Mouse (Mus musculus) hindbrain, postnatal 0 days (tissue): ENCODE measurements at regions not wholly inside any gene's neighbourhood (a gene's known extent, or its start where the extent isn't known, plus 50 kb on each side); places are given as distances from the start of the nearest gene placed in this dataset.

ENCODE experiments used
- ATAC-seq: fragments of 200-750 bp; cut with Nextera tagmentation; 2 replicates; pipeline ENCODE4 v1.8.0; 2017; ENCODE audit warnings: mild to moderate bottlenecking, moderate TSS enrichment, moderate library complexity
- DNase-seq: peaks from one replicate; pipeline ENCODE4 v3.0.0-alpha.2; 2015; ENCODE audit warnings: low spot score
- H3K27ac ChIP-seq: fragments of 300-500 bp; sonication (generic); 2 replicates; pipeline ENCODE4 v1.5.1; 2014; ENCODE audit warnings: mild to moderate bottlenecking
- H3K27me3 ChIP-seq: fragments of 300-500 bp; sonication (generic); 2 replicates; pipeline ENCODE4 v1.6.1; 2014; ENCODE audit warnings: low read length, mixed read lengths; ENCODE audit not compliant: insufficient read depth
- H3K36me3 ChIP-seq: fragments of 300-500 bp; sonication (generic); 2 replicates; pipeline ENCODE4 v1.6.1; 2014; ENCODE audit warnings: low read length, mixed read lengths; ENCODE audit not compliant: insufficient read depth
- H3K4me1 ChIP-seq: fragments of 300-500 bp; sonication (generic); 2 replicates; pipeline ENCODE4 v1.6.1; 2014; ENCODE audit warnings: antibody characterized with exemption, low read length, mixed read lengths; ENCODE audit not compliant: insufficient read depth
- H3K4me2 ChIP-seq: fragments of 300-500 bp; sonication (generic); 2 replicates; pipeline ENCODE4 v1.6.1; 2014; ENCODE audit warnings: low read depth, mild to moderate bottlenecking, low read length, moderate library complexity, mixed read lengths
- H3K4me3 ChIP-seq: fragments of 300-500 bp; sonication (generic); 2 replicates; pipeline ENCODE4 v1.5.1; 2014; ENCODE audit warnings: low read length
- H3K9ac ChIP-seq: fragments of 300-500 bp; sonication (generic); replicated peaks from 2 replicates; pipeline ENCODE4 v1.6.1; 2014; ENCODE audit warnings: mild to moderate bottlenecking, low read length, moderate library complexity, mixed read lengths
- H3K9me3 ChIP-seq: fragments of 300-500 bp; sonication (generic); 2 replicates; pipeline ENCODE4 v1.6.1; 2016; ENCODE audit warnings: low read length, mixed read lengths
- CTCF ChIP-seq: IDR thresholded peaks from 2 replicates; pipeline ENCODE4 v1.5.1; 2016; ENCODE audit warnings: antibody characterized with exemption, control low read depth, low read depth
- WGBS: fragments of 180-500 bp; shearing (Covaris S2); extraction: QIAGEN DNeasy Blood & Tissue Kit; methylation state at CpG from one replicate; pipeline ENCODE4 v1.1.7; 2014; 5-methylcytosine and 5-hydroxymethylcytosine counted together

DNA sequence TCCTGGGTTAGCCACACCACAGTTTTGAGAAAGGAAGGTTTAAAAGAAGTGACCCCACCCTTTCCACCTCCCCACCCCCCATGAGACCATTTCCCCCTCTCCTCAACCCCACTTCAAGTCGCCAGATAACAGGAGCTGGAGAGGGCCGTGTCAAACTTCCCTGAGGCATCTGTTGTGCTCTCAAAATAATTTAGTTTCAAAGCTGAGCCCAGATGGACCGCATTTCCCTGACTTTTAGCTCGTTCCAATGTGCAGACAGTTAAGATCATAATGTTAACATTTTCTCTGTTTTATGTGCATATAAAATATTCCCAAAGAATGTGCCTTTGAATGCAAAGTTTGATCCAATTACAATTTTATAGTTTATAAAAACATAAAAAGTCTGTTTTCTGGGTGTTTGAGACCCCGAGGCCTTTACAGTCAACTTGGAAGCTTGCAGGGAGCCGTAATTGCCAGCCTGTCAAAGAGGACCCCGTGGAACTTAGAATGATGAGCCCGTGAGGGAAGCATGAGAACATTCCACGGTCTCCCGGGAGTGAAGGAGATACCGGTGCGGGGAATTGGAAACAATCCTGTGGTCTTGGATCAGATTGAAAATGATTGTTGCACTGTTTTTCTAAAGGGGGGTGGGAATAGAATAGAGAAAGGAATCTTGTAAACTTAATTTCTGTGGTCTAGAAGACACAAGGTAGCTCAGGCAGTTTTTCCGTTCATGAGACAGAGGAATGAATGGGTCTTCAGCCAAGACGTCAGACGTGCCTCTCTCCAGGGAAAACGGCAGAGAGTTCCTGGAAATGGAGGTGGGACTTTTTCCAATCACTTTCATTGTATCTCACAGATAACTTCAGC is 903.3 kb downstream of the Mrps31 start:
- TF ChIP-seq CTCF = no peak
- ATAC-seq (no peak), DNase-seq (no peak)

DNA sequence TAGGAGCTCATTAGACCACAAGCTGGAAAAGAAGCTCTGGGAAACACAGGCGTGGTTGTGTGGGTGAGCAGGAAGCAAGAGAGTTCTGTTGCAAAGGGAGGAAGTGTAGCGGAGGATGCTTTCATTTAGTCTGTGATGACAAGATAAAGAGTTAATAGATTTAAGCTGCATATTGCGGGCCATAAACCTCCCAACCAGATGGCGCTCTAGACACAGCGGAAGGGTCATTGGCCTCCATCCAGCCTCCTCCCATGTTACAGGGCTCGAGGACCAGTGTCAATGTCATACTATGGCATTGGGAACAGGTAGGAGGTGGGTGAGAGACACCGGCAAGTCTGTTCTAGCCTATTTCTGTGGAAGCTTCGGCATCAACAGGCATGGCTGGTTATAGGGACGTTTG is 908.4 kb downstream of the Mrps31 start:
- H3K36me3 ChIP-seq = no peaks in the 10 kb centered on the region
- peak; percentile 61 for TF ChIP-seq CTCF

More for the DNA sequence above, 903.3 kb downstream of the Mrps31 start:
- H3K27me3 ChIP-seq = no peaks in the 10 kb centered on the region
- no peak overlapping the region for H3K4me2 ChIP-seq
- no peak overlapping the region for H3K27ac ChIP-seq
- H3K36me3 ChIP-seq = no peaks in the 10 kb centered on the region
- no peaks in the 10 kb centered on the region for H3K4me1 ChIP-seq
- H3K9ac ChIP-seq = no peak overlapping the region
- no peak overlapping the region for H3K4me3 ChIP-seq
- 69% methylated on average over 16 of the region's 16 CpGs for WGBS
- H3K9me3 ChIP-seq = 0 out of 2 replicates have a peak, but pooled peaks cover 4% of the 10 kb centered on the region

DNA sequence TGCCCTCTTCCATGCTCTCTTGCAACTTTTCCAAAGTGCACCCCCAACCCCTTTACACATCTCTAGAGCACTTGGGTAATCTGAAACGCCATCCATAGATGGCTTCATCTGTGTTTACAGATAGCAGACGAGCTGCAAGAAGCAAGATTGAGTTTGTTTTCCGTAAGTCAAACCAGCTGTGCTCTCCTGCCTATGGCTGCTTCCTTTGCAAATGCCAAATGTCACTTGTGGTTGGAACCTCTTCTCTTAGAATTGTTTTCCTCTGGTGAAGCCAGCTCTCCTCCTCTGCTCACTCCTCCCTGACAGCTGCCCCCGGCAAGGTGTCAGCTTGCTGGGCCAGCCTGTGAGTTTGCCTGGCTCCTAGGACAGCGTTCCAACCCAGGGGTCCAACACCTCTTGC is 910.0 kb downstream of the Mrps31 start:
- no peak for DNase-seq
- H3K4me1 ChIP-seq = no peaks in the 10 kb centered on the region
- no peak overlapping the region for H3K4me2 ChIP-seq
- H3K9me3 ChIP-seq = no peaks in the 10 kb centered on the region
- TF ChIP-seq CTCF = no peak
- 72% methylated on average over 5 of the region's 5 CpGs for WGBS
- no peak overlapping the region for H3K27ac ChIP-seq
- ATAC-seq = no peak
- H3K9ac ChIP-seq = no peak overlapping the region
- no peaks in the 10 kb centered on the region for H3K27me3 ChIP-seq
- H3K36me3 ChIP-seq = no peaks in the 10 kb centered on the region
- H3K4me3 ChIP-seq = no peak overlapping the region

More for the DNA sequence above, 908.4 kb downstream of the Mrps31 start:
- DNase-seq (peak; percentile 59), ATAC-seq (no peak)
- H3K4me3 ChIP-seq = no peak overlapping the region
- H3K4me2 ChIP-seq = no peak overlapping the region
- H3K4me1 ChIP-seq = no peaks in the 10 kb centered on the region
- 46% methylated on average over 9 of the region's 9 CpGs for WGBS
- no peaks in the 10 kb centered on the region for H3K27me3 ChIP-seq
- H3K27ac ChIP-seq = no peak overlapping the region
- H3K9ac ChIP-seq = no peak overlapping the region
- H3K9me3 ChIP-seq = no peaks in the 10 kb centered on the region

DNA sequence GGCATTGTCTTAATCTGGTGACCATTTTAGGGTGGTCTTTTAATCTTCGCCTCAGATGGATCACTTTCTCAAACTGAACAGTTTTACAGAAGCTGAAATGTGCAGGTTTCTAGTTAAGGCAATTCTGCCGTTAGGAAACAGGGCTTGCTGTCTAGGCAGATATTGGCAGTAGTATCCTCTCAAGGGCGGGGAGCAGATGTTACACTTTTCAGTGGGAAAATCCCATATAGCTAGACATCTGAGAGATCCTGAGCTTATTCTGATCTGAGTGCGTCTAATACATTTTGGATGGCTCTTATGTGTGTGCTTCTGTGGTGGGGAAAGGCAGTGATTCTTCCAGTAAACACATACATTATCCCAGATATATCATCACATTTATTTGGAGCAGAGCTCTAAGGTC is 916.1 kb downstream of the Mrps31 start:
- Histone ChIP-seq H3K4me2 (no peak overlapping the region), H3K4me1 (no peaks in the 10 kb centered on the region), H3K27me3 (no peaks in the 10 kb centered on the region), H3K4me3 (no peak overlapping the region), H3K9me3 (no peaks in the 10 kb centered on the region), H3K27ac (no peak overlapping the region), H3K36me3 (no peaks in the 10 kb centered on the region), H3K9ac (no peak overlapping the region)
- no peak for TF ChIP-seq CTCF
- 86% methylated on average over 4 of the region's 4 CpGs for WGBS
- DNase-seq (no peak), ATAC-seq (no peak)

DNA sequence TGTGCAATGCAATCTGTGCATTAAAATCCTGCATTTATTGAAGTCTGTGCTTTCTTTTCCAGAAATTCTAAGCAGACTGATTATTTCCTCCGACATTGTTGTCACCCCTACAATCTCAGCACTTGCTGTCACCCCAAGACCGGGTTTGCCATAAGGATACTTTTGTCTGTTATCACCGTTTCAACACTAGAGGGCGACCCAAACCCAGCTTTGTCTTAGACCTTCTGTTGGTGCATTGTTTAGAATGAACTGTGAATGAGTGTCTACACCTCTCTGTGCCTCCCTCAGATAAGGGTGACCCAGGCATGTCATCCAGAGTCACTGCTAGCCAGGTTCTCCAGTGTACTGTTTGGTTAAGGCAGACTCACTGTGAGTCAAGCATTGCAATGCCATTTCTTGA is 933.0 kb downstream of the Mrps31 start:
- H3K9me3 ChIP-seq = no peaks in the 10 kb centered on the region
- no peaks in the 10 kb centered on the region for H3K27me3 ChIP-seq
- H3K4me1 ChIP-seq = no peaks in the 10 kb centered on the region
- WGBS = 21% methylated on average over 4 of the region's 4 CpGs
- TF ChIP-seq CTCF = peak; percentile 73
- no peak overlapping the region for H3K27ac ChIP-seq
- peak; percentile 62 for DNase-seq
- no peak overlapping the region for H3K4me2 ChIP-seq
- no peak for ATAC-seq
- H3K9ac ChIP-seq = no peak overlapping the region
- H3K36me3 ChIP-seq = no peaks in the 10 kb centered on the region
- H3K4me3 ChIP-seq = no peak overlapping the region

DNA sequence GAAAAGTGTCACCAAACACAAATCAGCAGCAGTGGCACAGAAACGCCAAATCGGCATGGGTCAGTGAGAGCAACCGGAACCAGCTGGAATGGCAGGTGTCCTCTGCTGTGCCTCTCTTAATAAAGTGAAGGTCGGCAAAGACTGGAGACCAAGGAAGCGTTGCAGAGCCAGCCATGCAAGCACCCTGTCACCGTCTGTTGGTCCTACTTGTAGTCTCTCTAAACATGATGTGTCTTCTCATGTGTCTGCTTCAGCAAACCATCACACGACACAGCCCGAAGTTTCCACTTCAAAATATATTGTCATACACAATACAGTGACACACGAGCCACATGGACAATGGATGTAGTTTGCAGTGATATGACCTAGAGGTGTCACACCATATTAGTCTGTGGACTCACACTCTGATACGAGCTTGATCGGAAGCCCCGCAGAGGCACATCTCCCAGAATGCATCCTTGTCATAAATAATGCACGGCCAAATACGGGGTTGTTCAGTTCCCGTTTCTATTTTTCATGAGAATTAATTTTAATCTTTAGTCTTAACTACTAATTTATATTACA is 940.3 kb downstream of the Mrps31 start:
- ATAC-seq (no peak), DNase-seq (no peak)
- Histone ChIP-seq H3K4me1 (no peaks in the 10 kb centered on the region), H3K4me2 (no peak overlapping the region), H3K9me3 (no peaks in the 10 kb centered on the region), H3K36me3 (no peaks in the 10 kb centered on the region), H3K4me3 (no peak overlapping the region), H3K27me3 (no peaks in the 10 kb centered on the region), H3K9ac (no peak overlapping the region), H3K27ac (no peak overlapping the region)
- TF ChIP-seq CTCF = no peak
- WGBS = 73% methylated on average over 15 of the region's 15 CpGs
